Mouse (Mus musculus) embryonic facial prominence, embryonic 13.5 days (tissue): ENCODE data around the gene Hfe. TPM values are rescaled to one million over a fixed set of nuclear protein-coding genes. Genes with fewer than 3 reads are reported as not detected.

ENCODE experiments used
- ATAC-seq: fragments of 200-750 bp; cut with Nextera tagmentation; 2 replicates; pipeline ENCODE4 v1.8.0; 2017; ENCODE audit warnings: low read depth; ENCODE audit not compliant: insufficient number of reproducible peaks, insufficient read depth, low FRiP score, low TSS enrichment
- H3K27ac ChIP-seq: fragments of 300-500 bp; sonication (generic); 2 replicates; pipeline ENCODE4 v1.5.1; 2015; ENCODE audit warnings: moderate library complexity, mild to moderate bottlenecking, inconsistent platforms
- H3K27me3 ChIP-seq: fragments of 300-500 bp; sonication (generic); 2 replicates; pipeline ENCODE4 v1.6.1; 2015; ENCODE audit warnings: mild to moderate bottlenecking, inconsistent platforms
- H3K36me3 ChIP-seq: fragments of 300-500 bp; sonication (generic); 2 replicates; pipeline ENCODE4 v1.6.1; 2015; ENCODE audit warnings: mild to moderate bottlenecking, inconsistent platforms
- H3K4me1 ChIP-seq: fragments of 300-500 bp; sonication (generic); 2 replicates; pipeline ENCODE4 v1.6.1; 2015; ENCODE audit warnings: inconsistent platforms
- H3K4me2 ChIP-seq: fragments of 300-500 bp; sonication (generic); 2 replicates; pipeline ENCODE4 v1.6.1; 2015; ENCODE audit warnings: moderate library complexity, mild to moderate bottlenecking, inconsistent platforms
- H3K4me3 ChIP-seq: fragments of 300-500 bp; sonication (generic); 2 replicates; pipeline ENCODE4 v1.5.1; 2015; ENCODE audit warnings: mild to moderate bottlenecking, inconsistent platforms
- H3K9ac ChIP-seq: fragments of 300-500 bp; sonication (generic); 2 replicates; pipeline ENCODE4 v1.6.1; 2015; ENCODE audit warnings: mild to moderate bottlenecking, inconsistent platforms
- H3K9me3 ChIP-seq: fragments of 300-500 bp; sonication (generic); 2 replicates; pipeline ENCODE4 v1.6.1; 2016; ENCODE audit warnings: inconsistent platforms
- WGBS: fragments of 180-500 bp; shearing (Covaris S2); methylation state at CpG from one replicate; pipeline ENCODE4 v1.1.7; 2015; ENCODE audit warnings: mixed read lengths; 5-methylcytosine and 5-hydroxymethylcytosine counted together
- polyA plus RNA-seq: library from polyadenylated mRNA; unstranded; fragments of >200 nt; fragmentation: Nextera tagmentation; extraction: Ambion mirVana; gene quantifications from 2 replicates; pipeline ENCODE4 v1.2.1, GENCODE M21; 2015

The Hfe gene
- polyA plus RNA-seq, 1 experiment from 2014 or later = 6.5 TPM

DNA sequence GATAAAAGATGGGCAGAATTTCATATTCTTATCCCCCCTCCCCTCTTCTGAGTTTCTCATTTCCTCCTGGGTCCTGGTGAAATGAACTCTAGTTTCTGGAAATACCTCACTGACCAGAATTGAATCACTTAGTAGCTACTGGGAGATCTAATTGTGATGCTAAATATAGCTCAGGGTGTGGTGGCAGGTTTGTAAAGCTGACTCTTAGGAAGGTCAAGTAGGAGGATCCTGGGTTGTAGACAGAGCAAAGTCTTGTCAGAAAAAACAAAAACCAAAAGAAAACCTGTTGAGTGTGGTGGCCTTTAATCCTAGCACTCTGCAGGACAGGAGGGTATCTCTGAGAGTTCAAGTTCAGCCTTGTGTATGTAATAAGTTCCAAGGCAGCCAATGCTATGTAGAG lies 31.4 kb upstream of the Hfe start:
- Histone ChIP-seq H3K4me1 (peaks cover 18% of the 10 kb centered on the region), H3K27ac (no peak overlapping the region), H3K4me2 (no peak overlapping the region), H3K9ac (no peak overlapping the region), H3K36me3 (no peaks in the 10 kb centered on the region), H3K27me3 (no peaks in the 10 kb centered on the region), H3K4me3 (no peak overlapping the region), H3K9me3 (no peaks in the 10 kb centered on the region)
- ATAC-seq = no peak

DNA sequence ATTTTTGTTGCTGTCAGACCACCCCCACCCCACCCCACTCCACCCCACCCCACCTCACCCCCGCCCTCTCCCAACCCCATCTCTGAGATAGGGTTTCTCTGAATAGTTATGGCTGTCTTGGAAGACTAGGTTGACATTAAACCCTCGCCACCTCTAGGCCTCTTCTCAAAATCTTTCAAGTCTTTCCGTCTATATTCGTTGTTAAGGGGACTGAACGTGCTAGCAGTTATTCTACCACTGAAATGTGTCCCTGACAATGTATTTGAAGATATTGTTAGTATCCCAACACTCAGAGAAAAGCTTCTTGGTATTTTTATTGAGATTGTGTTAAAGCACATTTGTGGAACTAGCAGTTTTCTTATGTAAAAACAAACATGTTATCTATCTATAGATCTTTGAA lies 30.3 kb upstream of the Hfe start:
- Histone ChIP-seq H3K9me3 (no peaks in the 10 kb centered on the region), H3K27me3 (no peaks in the 10 kb centered on the region), H3K4me2 (peak overlapping the region; percentile 97), H3K27ac (peak overlapping the region; percentile 99), H3K4me1 (peaks cover 17% of the 10 kb centered on the region), H3K9ac (no peak overlapping the region), H3K4me3 (peak overlapping the region; percentile 65; the same call in 1 of the 2 replicates), H3K36me3 (no peaks in the 10 kb centered on the region)
- ATAC-seq = no peak
- WGBS = 47% methylated on average over 5 of the region's 5 CpGs

- peak overlapping the region; percentile 97 for H3K4me2 ChIP-seq
- H3K4me1 ChIP-seq = peaks cover 17% of the 10 kb centered on the region
- H3K4me3 ChIP-seq = peak overlapping the region; percentile 65
- peak overlapping the region; percentile 89 for H3K9ac ChIP-seq
- H3K27ac ChIP-seq = peak overlapping the region; percentile 99
- WGBS = 25% methylated on average over 13 of the region's 13 CpGs
- no peaks in the 10 kb centered on the region for H3K9me3 ChIP-seq
- H3K27me3 ChIP-seq = no peaks in the 10 kb centered on the region
- H3K36me3 ChIP-seq = no peaks in the 10 kb centered on the region
- no peak for ATAC-seq
Measured at GRCm38 (mm10) chr13:23740256-23740840, 29.7 kb upstream of the Hfe start.

DNA sequence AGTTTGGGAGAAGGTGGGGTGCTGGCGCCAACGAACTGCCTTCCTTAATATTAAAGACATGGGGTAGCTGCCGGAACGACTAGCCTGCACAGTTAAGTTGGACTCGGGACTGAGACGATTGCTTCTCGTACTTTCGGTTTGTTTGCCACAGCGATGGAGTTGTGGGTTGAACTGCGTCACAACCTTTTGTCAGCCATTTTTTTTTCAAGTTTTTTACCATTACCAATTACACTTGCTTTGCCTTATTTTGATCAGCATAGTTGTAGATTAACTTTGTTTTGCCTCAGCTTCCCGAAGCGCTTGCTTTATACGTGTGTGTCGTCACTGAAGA lies 29.2 kb upstream of the Hfe start:
- Histone ChIP-seq H3K9ac (peak overlapping the region; percentile 89), H3K9me3 (no peaks in the 10 kb centered on the region), H3K4me2 (peak overlapping the region; percentile 97), H3K27me3 (no peaks in the 10 kb centered on the region), H3K27ac (peak overlapping the region; percentile 99), H3K36me3 (no peaks in the 10 kb centered on the region), H3K4me1 (peaks cover 17% of the 10 kb centered on the region), H3K4me3 (peak overlapping the region; percentile 65)
- ATAC-seq = no peak; the same call in 1 of the 2 replicates
- 1% methylated on average over 14 of the region's 14 CpGs for WGBS

DNA sequence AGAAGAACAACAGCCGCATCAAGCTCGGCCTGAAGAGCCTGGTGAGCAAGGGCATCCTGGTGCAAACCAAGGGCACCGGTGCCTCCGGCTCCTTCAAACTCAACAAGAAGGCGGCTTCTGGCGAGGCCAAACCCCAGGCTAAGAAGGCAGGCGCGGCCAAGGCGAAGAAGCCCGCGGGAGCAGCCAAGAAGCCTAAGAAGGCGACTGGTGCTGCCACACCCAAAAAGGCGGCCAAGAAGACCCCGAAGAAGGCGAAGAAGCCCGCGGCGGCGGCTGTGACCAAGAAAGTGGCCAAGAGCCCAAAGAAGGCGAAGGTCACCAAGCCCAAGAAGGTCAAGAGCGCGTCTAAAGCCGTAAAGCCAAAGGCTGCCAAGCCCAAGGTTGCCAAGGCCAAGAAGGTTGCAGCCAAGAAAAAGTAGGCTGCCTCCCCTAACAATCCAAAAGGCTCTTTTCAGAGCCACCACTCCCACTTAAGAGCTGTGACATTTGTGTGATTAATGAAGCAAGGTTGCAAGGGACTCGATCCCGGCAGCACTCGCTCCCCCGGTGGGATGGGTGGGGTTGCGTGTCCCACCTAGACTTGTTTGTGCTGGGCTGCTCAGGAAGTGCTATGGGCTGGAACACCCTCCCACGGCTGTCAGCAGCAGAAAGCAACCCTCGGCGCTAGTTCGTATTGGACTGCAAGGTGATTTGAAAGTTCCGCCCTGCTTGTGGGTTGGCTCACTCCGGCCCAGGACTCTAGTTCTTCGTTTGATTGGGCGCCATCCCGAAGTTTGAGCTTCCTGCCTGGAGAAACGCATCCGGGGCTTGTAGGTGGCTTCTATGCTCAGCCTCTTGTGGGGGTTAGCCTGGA lies 28.6 kb upstream of the Hfe start:
- under 1% methylated on average over 39 of the region's 39 CpGs for WGBS
- H3K9ac ChIP-seq = peak overlapping the region; percentile 89
- no peaks in the 10 kb centered on the region for H3K36me3 ChIP-seq
- peak overlapping the region; percentile 99 for H3K27ac ChIP-seq
- peaks cover 13% of the 10 kb centered on the region for H3K4me1 ChIP-seq
- no peaks in the 10 kb centered on the region for H3K9me3 ChIP-seq
- H3K4me3 ChIP-seq = peak overlapping the region; percentile 65
- H3K4me2 ChIP-seq = peak overlapping the region; percentile 97
- ATAC-seq = peak; percentile 84
- no peaks in the 10 kb centered on the region for H3K27me3 ChIP-seq

DNA sequence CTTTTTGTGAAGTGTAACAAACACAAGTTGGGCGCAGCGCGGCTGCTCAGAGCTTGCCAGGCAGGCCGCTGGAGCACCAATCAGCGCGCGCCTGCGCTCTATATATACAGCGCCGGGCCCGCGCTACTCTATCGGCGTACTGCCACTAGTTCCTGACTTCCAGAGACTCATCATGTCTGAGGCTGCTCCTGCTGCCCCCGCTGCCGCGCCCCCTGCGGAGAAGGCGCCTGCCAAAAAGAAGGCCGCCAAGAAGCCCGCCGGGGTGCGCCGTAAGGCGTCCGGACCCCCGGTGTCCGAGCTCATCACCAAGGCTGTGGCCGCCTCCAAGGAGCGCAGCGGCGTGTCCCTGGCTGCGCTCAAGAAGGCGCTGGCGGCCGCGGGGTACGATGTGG lies 28.0 kb upstream of the Hfe start, which contains the start of gene Hist1h1c:
Gene Hist1h1c, plus strand, starts transcription at position 132 of the 392 bp plus-strand sequence.
- peak within 1 kb of the TSS; percentile 99 for H3K27ac ChIP-seq
- H3K4me2 ChIP-seq = peak within 1 kb of the TSS; percentile 97
- no peaks in the 10 kb centered on the region for H3K9me3 ChIP-seq
- ATAC-seq = peak; percentile 92
- H3K36me3 ChIP-seq = no peaks in the 10 kb centered on the region
- H3K27me3 ChIP-seq = no peaks in the 10 kb centered on the region
- H3K4me3 ChIP-seq = peak within 1 kb of the TSS; percentile 65
- peak within 1 kb of the TSS; percentile 89 for H3K9ac ChIP-seq
- H3K4me1 ChIP-seq = peaks cover 9% of the 10 kb centered on the region; the same call in 1 of the 2 replicates
- under 1% methylated on average over 38 of the region's 38 CpGs for WGBS

- 20% methylated on average over 4 of the region's 4 CpGs for WGBS
- H3K4me3 ChIP-seq = peak overlapping the region; percentile 65
Measured at GRCm38 (mm10) chr13:23738041-23738440, 27.4 kb upstream of the Hfe start.

DNA sequence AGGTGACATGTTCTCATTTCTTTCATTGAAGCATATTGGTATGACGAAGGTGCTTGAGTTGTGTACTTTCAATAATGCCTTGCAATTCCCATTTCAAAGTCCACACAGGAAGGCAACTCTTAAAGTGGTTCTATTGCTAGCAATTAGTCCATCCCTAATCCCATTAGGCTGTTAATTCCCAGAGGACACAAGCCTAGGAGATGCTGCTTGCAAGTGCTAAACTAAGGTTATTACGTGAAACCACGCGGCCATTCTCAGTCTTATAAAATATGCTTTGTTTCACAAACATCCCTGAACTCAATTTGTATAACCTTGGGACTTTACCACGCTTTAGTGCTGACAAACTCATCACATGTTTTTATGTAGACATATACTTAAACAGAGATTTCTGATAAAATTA lies 26.4 kb upstream of the Hfe start:
- ATAC-seq = no peak
- H3K4me2 ChIP-seq = no peak overlapping the region
- H3K27me3 ChIP-seq = no peaks in the 10 kb centered on the region
- H3K4me1 ChIP-seq = peaks cover 5% of the 10 kb centered on the region; the same call in 1 of the 2 replicates
- no peaks in the 10 kb centered on the region for H3K9me3 ChIP-seq
- no peak overlapping the region for H3K4me3 ChIP-seq
- no peak overlapping the region for H3K9ac ChIP-seq
- H3K27ac ChIP-seq = no peak overlapping the region
- no peaks in the 10 kb centered on the region for H3K36me3 ChIP-seq
- 82% methylated on average over 5 of the region's 5 CpGs for WGBS

More at GRCm38 (mm10) chr13:23738041-23738440, 27.4 kb upstream of the Hfe start:
- Histone ChIP-seq H3K9me3 (no peaks in the 10 kb centered on the region), H3K9ac (peak overlapping the region; percentile 89), H3K4me1 (peaks cover 5% of the 10 kb centered on the region; the same call in 1 of the 2 replicates), H3K27me3 (no peaks in the 10 kb centered on the region), H3K27ac (peak overlapping the region; percentile 99), H3K36me3 (no peaks in the 10 kb centered on the region), H3K4me2 (peak overlapping the region; percentile 97)
- ATAC-seq = no peak

DNA sequence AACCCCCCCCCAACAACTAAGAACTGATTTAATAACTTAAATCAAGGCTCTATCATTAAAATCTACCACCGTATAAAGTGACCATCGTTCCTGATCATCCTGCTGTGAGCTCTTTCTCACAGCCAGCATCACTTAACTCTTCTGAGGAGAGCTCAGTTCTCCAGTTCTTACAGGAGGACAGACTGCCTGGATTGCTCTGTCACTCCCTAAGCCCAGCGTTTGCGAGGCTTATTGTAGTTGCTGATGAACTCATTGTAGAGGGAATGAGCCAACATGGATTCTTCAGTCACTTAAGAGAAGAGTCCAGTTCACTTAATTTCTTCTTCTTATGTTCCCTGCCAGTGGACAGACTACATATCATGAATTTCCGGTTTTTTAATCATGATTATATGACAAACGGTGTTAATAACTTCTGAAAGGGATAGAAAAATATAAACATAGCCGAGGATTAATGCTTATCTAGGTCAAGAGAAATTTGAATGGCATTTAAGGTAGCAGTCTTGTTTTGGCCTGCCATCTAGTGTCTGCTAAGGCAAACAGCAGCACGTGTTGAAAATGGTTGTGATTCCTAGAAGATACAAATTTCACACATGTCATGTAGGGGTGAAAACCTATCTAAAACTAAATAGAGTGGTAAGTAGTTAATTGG lies 21.6 kb upstream of the Hfe start:
- Histone ChIP-seq H3K4me3 (no peak overlapping the region), H3K9me3 (no peaks in the 10 kb centered on the region), H3K27me3 (no peaks in the 10 kb centered on the region), H3K4me1 (no peaks in the 10 kb centered on the region), H3K36me3 (no peaks in the 10 kb centered on the region), H3K27ac (no peak overlapping the region), H3K4me2 (no peak overlapping the region), H3K9ac (no peak overlapping the region)
- ATAC-seq = no peak
- WGBS = 24% methylated on average over 8 of the region's 8 CpGs

DNA sequence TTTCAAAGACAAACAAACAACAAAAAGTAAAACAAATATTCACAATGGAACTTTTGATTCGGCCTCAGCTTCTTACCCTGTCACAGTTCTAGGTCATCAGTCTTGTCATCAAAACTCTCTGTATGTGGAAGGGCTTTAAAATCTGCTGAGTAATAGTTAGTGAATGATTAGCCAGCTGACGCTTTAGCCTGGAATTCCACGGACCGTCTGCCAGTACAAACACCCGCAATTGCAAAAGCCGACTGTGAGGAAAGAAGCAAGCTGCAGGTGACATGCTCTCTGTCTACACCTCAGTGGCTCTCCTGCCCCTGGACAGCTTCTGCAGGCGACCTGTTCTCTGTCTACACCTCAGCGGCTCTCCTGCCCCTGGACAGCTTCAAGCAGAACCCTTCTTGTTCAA lies 19.8 kb upstream of the Hfe start:
- no peaks in the 10 kb centered on the region for H3K27me3 ChIP-seq
- H3K4me2 ChIP-seq = no peak overlapping the region
- H3K9me3 ChIP-seq = no peaks in the 10 kb centered on the region
- no peak overlapping the region for H3K9ac ChIP-seq
- no peak for ATAC-seq
- H3K36me3 ChIP-seq = no peaks in the 10 kb centered on the region
- H3K4me3 ChIP-seq = no peak overlapping the region
- no peak overlapping the region for H3K27ac ChIP-seq
- 50% methylated on average over 8 of the region's 8 CpGs for WGBS
- H3K4me1 ChIP-seq = no peaks in the 10 kb centered on the region

DNA sequence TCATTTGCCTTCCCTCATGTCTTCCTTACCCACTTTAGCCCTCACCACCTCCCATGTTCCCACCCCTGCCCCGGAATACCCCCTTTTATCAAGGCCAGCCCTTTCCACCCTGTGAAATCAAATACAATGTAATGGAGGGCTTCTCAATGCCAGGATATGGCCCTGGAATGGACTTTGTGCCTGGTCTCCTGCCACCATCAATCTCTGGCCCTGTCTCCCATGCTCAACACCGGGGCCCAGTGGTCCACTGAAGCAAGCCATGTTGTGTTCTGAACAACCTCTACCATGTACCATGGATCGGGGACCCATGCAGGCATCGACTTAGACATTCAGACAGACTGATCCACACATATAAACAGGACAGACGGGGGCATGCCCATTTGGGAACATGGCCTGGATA lies 19.1 kb upstream of the Hfe start:
- Histone ChIP-seq H3K27me3 (no peaks in the 10 kb centered on the region), H3K9me3 (no peaks in the 10 kb centered on the region), H3K27ac (no peak overlapping the region), H3K36me3 (no peaks in the 10 kb centered on the region), H3K4me2 (no peak overlapping the region), H3K4me1 (no peaks in the 10 kb centered on the region), H3K4me3 (no peak overlapping the region), H3K9ac (no peak overlapping the region)
- 94% methylated on average over 5 of the region's 5 CpGs for WGBS
- no peak for ATAC-seq

- ATAC-seq = no peak
- no peaks in the 10 kb centered on the region for H3K4me1 ChIP-seq
- H3K27ac ChIP-seq = no peak overlapping the region
- no peak overlapping the region for H3K4me3 ChIP-seq
- H3K27me3 ChIP-seq = no peaks in the 10 kb centered on the region
- H3K9me3 ChIP-seq = no peaks in the 10 kb centered on the region
- H3K4me2 ChIP-seq = no peak overlapping the region
- H3K36me3 ChIP-seq = no peaks in the 10 kb centered on the region
- 93% methylated on average over 9 of the region's 9 CpGs for WGBS
- no peak overlapping the region for H3K9ac ChIP-seq
Measured at GRCm38 (mm10) chr13:23729192-23729525, 18.5 kb upstream of the Hfe start.
